Mouse (Mus musculus): ENCODE measurements around the gene Tgfb1i1. TPM values are rescaled to one million over a fixed set of nuclear protein-coding genes. Genes with fewer than 3 reads are reported as not detected.
A peak's percentile ranks its signal among the peaks of the same experiment; 100 is the strongest.

The Tgfb1i1 gene
- polyA plus RNA-seq, 1 experiment: not detected

- WGBS: 55% methylated on average over 12 of the region's 12 CpGs
- TF ChIP-seq POLR2A (IDR thresholded peaks at IDR 0.05; ENCODE audit: insufficient read depth, low read depth, low read length) (no peak), CTCF (IDR thresholded peaks at IDR 0.05; ENCODE audit: insufficient read depth, low read depth, low read length) (no peak)
- H3K4me3 ChIP-seq (ENCODE audit: insufficient read depth, low read depth, low read length): no peak overlapping the region
Observed at GRCm38 (mm10) chr7:128251946-128252345, 5.3 kb downstream of the Tgfb1i1 start.

GRCm38 (mm10) chr7:128252609-128253008, 6.0 kb downstream of the Tgfb1i1 start:
- Histone ChIP-seq H3K27ac (ENCODE audit: insufficient read depth, low read depth, low read length) (no peak overlapping the region), H3K4me1 (ENCODE audit: control insufficient read depth, insufficient read depth, low read length) (peaks cover 15% of the 10 kb centered on the region), H3K4me3 (ENCODE audit: insufficient read depth, low read depth, low read length) (peak overlapping the region; percentile 31)
- TF ChIP-seq CTCF (IDR thresholded peaks at IDR 0.05; ENCODE audit: insufficient read depth, low read depth, low read length) (no peak), POLR2A (IDR thresholded peaks at IDR 0.05; ENCODE audit: insufficient read depth, low read depth, low read length) (no peak)
- WGBS: 6% methylated on average over 24 of the region's 24 CpGs

More at GRCm38 (mm10) chr7:128251946-128252345, 5.3 kb downstream of the Tgfb1i1 start:
- peaks cover 17% of the 10 kb centered on the region for H3K4me1 ChIP-seq (ENCODE audit: control insufficient read depth, insufficient read depth, low read length)
- H3K27ac ChIP-seq (ENCODE audit: insufficient read depth, low read depth, low read length): no peak overlapping the region

GRCm38 (mm10) chr7:128254978-128255377, 8.4 kb downstream of the Tgfb1i1 start:
- 76% methylated on average over 2 of the region's 2 CpGs for WGBS
- H3K27ac ChIP-seq (ENCODE audit: insufficient read depth, low read depth, low read length): no peak overlapping the region
- H3K4me3 ChIP-seq (ENCODE audit: insufficient read depth, low read depth, low read length): no peak overlapping the region
- TF ChIP-seq CTCF (IDR thresholded peaks at IDR 0.05; ENCODE audit: insufficient read depth, low read depth, low read length) (no peak), POLR2A (IDR thresholded peaks at IDR 0.05; ENCODE audit: insufficient read depth, low read depth, low read length) (no peak)
- peaks cover 15% of the 10 kb centered on the region for H3K4me1 ChIP-seq (ENCODE audit: control insufficient read depth, insufficient read depth, low read length)

- H3K4me3 ChIP-seq (ENCODE audit: insufficient read depth, low read depth, low read length): no peak overlapping the region
- peaks cover 15% of the 10 kb centered on the region for H3K4me1 ChIP-seq (ENCODE audit: control insufficient read depth, insufficient read depth, low read length)
- TF ChIP-seq CTCF (IDR thresholded peaks at IDR 0.05; ENCODE audit: insufficient read depth, low read depth, low read length) (no peak), POLR2A (IDR thresholded peaks at IDR 0.05; ENCODE audit: insufficient read depth, low read depth, low read length) (no peak)
- no peak overlapping the region for H3K27ac ChIP-seq (ENCODE audit: insufficient read depth, low read depth, low read length)
- WGBS: 97% methylated on average over 5 of the region's 5 CpGs
Observed at GRCm38 (mm10) chr7:128255757-128256156, 9.1 kb downstream of the Tgfb1i1 start.

GRCm38 (mm10) chr7:128256783-128257334, 10.2 kb downstream of the Tgfb1i1 start:
- TF ChIP-seq CTCF (IDR thresholded peaks at IDR 0.05; ENCODE audit: insufficient read depth, low read depth, low read length) (no peak), POLR2A (IDR thresholded peaks at IDR 0.05; ENCODE audit: insufficient read depth, low read depth, low read length) (no peak)
- peaks cover 15% of the 10 kb centered on the region for H3K4me1 ChIP-seq (ENCODE audit: control insufficient read depth, insufficient read depth, low read length)
- H3K4me3 ChIP-seq (ENCODE audit: insufficient read depth, low read depth, low read length): no peak overlapping the region
- WGBS: 47% methylated on average over 5 of the region's 5 CpGs
- no peak overlapping the region for H3K27ac ChIP-seq (ENCODE audit: insufficient read depth, low read depth, low read length)

GRCm38 (mm10) chr7:128265411-128265810, 18.8 kb downstream of the Tgfb1i1 start, which contains the start of gene Slc5a2:
Slc5a2 (plus strand) TSS chr7:128265657.
- TF ChIP-seq CTCF (IDR thresholded peaks at IDR 0.05; ENCODE audit: insufficient read depth, low read depth, low read length) (no peak), POLR2A (IDR thresholded peaks at IDR 0.05; ENCODE audit: insufficient read depth, low read depth, low read length) (no peak)
- 85% methylated on average over 6 of the region's 6 CpGs for WGBS
- H3K4me1 ChIP-seq (ENCODE audit: control insufficient read depth, insufficient read depth, low read length): no peaks in the 10 kb centered on the region
- no peak within 1 kb of the TSS for H3K4me3 ChIP-seq (ENCODE audit: insufficient read depth, low read depth, low read length)
- H3K27ac ChIP-seq (ENCODE audit: insufficient read depth, low read depth, low read length): no peak within 1 kb of the TSS

- H3K27ac ChIP-seq (ENCODE audit: insufficient read depth, low read depth, low read length): no peak overlapping the region
- H3K4me1 ChIP-seq (ENCODE audit: control insufficient read depth, insufficient read depth, low read length): no peaks in the 10 kb centered on the region
- 85% methylated on average over 5 of the region's 5 CpGs for WGBS
- no peak overlapping the region for H3K4me3 ChIP-seq (ENCODE audit: insufficient read depth, low read depth, low read length)
- TF ChIP-seq CTCF (IDR thresholded peaks at IDR 0.05; ENCODE audit: insufficient read depth, low read depth, low read length) (no peak), POLR2A (IDR thresholded peaks at IDR 0.05; ENCODE audit: insufficient read depth, low read depth, low read length) (no peak)
Observed at GRCm38 (mm10) chr7:128266056-128266455, 19.4 kb downstream of the Tgfb1i1 start.

- TF ChIP-seq CTCF (IDR thresholded peaks at IDR 0.05; ENCODE audit: insufficient read depth, low read depth, low read length) (no peak), POLR2A (IDR thresholded peaks at IDR 0.05; ENCODE audit: insufficient read depth, low read depth, low read length) (no peak)
- no peak overlapping the region for H3K27ac ChIP-seq (ENCODE audit: insufficient read depth, low read depth, low read length)
- 66% methylated on average over 13 of the region's 13 CpGs for WGBS
- no peak overlapping the region for H3K4me3 ChIP-seq (ENCODE audit: insufficient read depth, low read depth, low read length)
- no peaks in the 10 kb centered on the region for H3K4me1 ChIP-seq (ENCODE audit: control insufficient read depth, insufficient read depth, low read length)
Observed at GRCm38 (mm10) chr7:128267391-128267790, 20.8 kb downstream of the Tgfb1i1 start.

- no peaks in the 10 kb centered on the region for H3K4me1 ChIP-seq (ENCODE audit: control insufficient read depth, insufficient read depth, low read length)
- TF ChIP-seq CTCF (IDR thresholded peaks at IDR 0.05; ENCODE audit: insufficient read depth, low read depth, low read length) (no peak), POLR2A (IDR thresholded peaks at IDR 0.05; ENCODE audit: insufficient read depth, low read depth, low read length) (no peak)
- WGBS: 89% methylated on average over 7 of the region's 7 CpGs
Observed at GRCm38 (mm10) chr7:128267813-128268212, 21.2 kb downstream of the Tgfb1i1 start.

More at GRCm38 (mm10) chr7:128267813-128268212, 21.2 kb downstream of the Tgfb1i1 start:
- Histone ChIP-seq H3K4me3 (ENCODE audit: insufficient read depth, low read depth, low read length) (no peak overlapping the region), H3K27ac (ENCODE audit: insufficient read depth, low read depth, low read length) (no peak overlapping the region)

Data from olfactory bulb, adult 2 months (tissue).